Mouse (Mus musculus): ENCODE results near the gene Pde2a. TPM values are rescaled to one million over a fixed set of nuclear protein-coding genes. Genes with fewer than 3 reads are reported as not detected.

Gene Pde2a
- total RNA-seq, 2 experiments from 2014 or later, result 17.6 to 22.7 TPM

DNA sequence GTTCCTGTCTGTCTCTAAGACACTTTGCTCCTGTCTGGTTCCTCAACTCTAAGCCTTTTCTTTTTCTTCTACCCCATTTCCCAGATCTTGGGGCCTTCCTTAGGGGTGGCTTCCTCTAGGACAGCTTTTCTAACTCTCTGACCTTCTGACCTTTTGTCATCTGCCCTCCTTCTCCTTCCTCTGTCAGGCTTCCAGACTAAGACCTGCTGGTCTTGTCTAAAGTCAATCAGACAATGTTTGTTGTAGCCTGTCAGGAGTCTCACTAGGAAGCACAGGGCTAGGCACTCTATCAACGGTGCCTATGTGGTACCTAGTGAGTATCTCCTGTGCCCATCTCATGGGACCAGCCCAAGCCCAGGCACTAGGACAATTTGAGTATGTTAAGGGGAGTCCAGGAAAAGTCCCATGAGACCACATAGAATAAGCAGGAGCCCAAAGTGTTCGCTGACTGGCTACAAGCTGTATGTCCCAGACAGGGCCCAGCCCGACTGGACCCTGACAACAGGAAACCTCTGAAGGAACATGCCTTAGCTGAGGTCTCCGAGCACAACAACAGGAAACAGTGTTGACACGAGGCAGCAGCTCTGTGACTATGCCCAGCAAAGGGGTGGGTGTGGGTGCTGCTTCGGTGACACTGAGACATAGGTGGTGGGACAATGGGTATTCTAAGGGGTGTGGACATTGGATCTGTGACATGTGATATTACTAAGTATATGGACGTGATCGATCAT lies 44.5 kb downstream of the Pde2a start:
- intact Hi-C loops (cut with DNase I), result no loop called here
- no peak for DNase-seq

DNA sequence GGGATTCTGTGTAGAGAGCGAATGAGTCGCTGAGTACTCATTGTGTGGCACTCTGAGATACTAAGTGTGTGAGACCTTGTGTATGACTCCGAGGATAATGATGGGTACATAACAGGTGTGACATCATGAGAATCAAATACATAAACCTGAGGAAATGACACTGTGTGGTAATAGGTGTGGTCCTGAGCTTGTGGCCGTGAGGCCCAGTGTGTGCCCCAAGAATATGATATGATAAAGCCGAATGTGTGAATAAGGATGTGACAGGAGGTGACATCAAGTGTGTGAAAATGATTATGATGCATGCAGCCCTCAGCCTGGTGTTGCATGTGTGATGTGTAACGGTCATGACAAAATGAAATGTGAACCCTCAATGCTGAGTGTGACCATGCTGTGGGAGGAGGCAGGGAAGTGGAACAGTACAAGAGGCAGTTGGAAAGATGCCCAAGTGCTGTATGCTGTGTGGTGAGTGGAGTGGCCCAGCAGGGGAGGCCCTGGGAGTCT lies 45.1 kb downstream of the Pde2a start:
- DNase-seq, result no peak
- intact Hi-C loops (cut with DNase I), result no loop called here

- intact Hi-C loops (cut with DNase I), result no loop called here
- no peak for DNase-seq
Observed at GRCm38 (mm10) chr7:101471423-101471822, 49.9 kb downstream of the Pde2a start.

GRCm38 (mm10) chr7:101471968-101472480 lies 50.5 kb downstream of the Pde2a start:
- intact Hi-C loops (cut with DNase I), result no loop called here
- no peak for DNase-seq

DNA sequence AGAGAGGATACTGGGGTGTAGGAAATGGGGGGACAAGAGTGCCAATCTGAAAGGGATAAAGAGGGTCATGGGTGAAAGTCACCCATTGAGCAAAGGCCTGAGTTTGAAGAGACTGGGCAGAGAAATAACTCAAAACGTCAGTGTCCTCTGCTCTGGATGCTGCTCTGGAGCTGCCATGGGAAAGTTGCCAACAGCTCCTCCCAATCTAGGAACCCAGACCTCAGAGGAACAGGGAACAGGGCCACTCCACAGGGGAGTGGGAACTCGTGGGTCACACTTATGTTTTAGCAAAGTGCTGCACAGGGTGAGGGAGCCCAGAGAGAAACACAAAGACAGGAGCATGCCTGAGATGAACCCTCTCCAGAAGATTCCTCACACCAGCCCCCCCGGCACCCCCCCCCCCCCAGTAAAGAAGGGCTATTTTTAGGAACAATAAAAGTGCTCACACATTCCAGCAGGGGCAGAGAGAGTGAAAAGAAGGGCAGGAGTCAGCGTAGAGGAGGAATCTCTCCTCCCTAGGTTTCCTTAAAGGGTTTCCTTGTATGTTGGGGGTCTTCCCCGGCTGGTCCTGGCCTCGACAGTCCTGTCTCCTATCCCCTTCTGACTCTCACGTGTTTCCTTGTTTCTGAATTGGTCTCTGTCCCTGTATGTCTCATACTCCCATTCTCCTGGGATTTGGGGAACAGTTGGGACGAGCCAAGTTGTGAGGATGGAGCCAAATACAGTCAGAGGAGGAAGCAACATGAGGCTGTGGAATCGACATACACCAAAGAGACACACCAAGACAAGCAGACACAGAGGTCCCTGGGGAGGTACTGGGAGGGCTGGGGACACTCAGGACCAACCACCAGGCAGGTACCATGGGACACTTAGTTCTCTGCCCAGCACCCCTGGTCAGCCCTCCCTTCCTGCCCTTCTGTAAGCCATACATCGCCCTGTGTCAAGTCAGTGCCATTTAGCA lies 51.4 kb downstream of the Pde2a start:
- peak in 1 of 2 experiments; percentile 38 for DNase-seq
- intact Hi-C loops (cut with DNase I), result no loop called here

DNA sequence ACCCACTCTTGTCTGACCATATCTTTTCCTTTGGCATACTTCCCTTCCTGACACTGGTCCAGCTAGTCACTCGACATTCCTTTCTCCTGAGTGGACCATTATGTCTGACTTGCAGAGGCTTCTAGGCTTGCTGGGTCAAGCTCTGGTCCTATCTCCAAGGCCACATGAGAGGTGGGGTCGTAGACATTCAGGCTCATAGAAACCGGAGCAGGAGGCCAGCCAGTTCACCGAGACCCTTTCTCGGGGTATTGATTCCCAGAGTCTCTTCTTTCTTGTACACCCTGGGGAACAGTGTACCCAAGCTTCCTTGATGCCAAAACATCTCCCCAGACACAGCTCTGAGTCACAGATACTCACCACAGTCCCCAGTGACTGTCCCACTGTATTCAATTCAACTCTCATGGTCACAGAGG lies 52.9 kb downstream of the Pde2a start:
- no peak for DNase-seq
- intact Hi-C loops (cut with DNase I), result no loop called here

DNA sequence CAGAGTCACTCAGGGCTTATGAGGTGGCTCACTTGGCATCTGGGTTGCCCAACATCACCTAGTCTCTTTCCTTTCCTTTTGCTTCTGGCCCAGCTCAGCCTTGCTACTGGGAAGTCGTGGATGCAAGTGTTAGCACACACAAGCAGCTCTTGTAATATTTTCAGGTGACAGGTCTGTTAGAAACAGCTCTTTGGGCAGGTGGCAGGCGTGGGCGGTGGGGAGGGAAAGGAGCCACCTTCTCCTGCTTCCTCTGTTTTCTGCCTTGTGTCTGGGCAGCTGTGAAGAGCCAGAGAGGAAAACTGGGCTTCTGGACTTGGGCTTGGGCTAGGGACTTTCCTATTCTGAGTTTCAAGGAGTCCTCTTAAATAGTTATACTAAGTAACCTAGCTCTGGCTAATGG lies 54.5 kb downstream of the Pde2a start:
- intact Hi-C loops (cut with DNase I), result no loop called here
- DNase-seq, result no peak

- intact Hi-C loops (cut with DNase I), result no loop called here
- DNase-seq, result no peak
Observed at GRCm38 (mm10) chr7:101476493-101476892, 55.0 kb downstream of the Pde2a start.

DNA sequence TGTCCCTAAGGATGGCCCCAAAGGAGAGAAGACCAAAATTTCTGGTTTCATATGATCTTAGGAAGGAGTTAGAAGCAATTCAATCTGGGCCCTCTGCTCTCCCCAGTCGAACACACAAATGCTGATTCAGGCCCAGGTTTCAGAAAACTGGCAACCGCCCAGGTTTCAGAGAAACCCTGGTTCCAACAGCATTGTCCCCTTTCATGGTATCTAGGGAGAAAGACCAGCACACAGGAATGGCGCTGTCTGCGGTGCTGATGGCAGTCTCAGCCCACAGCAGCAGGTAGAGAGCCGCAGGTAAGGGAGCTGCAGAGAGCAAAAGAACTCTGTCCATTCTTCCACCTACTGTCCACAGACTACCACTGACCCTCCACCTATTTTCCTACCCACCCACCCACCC lies 55.7 kb downstream of the Pde2a start:
- intact Hi-C loops (cut with DNase I), result no loop called here
- DNase-seq, result no peak

- intact Hi-C loops (cut with DNase I), result no loop called here
- no peak for DNase-seq
Observed at GRCm38 (mm10) chr7:101478099-101478498, 56.6 kb downstream of the Pde2a start.

DNA sequence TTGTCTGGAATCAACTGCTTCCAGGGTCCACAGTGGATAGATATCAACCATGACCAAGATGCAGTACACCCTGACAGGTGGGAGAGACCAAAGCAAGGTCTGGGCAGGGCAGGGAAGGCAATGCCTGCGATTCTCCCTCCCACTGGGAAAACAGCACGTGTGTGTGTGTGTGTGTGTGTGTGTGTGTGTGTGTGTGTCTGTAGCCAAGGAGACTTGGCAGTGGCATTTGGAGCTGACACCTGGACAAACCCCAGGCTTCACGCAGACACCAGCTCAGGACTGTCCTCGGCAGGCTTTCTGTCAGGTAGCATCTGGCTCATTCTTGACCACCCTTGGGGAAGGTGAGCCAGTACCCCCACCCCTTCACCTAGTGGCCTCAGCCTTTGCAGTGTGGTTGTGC lies 58.4 kb downstream of the Pde2a start:
- intact Hi-C loops (cut with DNase I), result no loop called here
- DNase-seq, result no peak

- no peak for DNase-seq
Observed at GRCm38 (mm10) chr7:101480671-101481070, 59.2 kb downstream of the Pde2a start.

GRCm38 (mm10) chr7:101481872-101482498 lies 60.5 kb downstream of the Pde2a start:
- DNase-seq, result no peak
- intact Hi-C loops (cut with DNase I), result no loop called here

More at GRCm38 (mm10) chr7:101480671-101481070, 59.2 kb downstream of the Pde2a start:
- intact Hi-C loops (cut with DNase I), result no loop called here

- no peak for DNase-seq
- intact Hi-C loops (cut with DNase I), result no loop called here
Observed at GRCm38 (mm10) chr7:101482499-101483081, 61.1 kb downstream of the Pde2a start.

DNA sequence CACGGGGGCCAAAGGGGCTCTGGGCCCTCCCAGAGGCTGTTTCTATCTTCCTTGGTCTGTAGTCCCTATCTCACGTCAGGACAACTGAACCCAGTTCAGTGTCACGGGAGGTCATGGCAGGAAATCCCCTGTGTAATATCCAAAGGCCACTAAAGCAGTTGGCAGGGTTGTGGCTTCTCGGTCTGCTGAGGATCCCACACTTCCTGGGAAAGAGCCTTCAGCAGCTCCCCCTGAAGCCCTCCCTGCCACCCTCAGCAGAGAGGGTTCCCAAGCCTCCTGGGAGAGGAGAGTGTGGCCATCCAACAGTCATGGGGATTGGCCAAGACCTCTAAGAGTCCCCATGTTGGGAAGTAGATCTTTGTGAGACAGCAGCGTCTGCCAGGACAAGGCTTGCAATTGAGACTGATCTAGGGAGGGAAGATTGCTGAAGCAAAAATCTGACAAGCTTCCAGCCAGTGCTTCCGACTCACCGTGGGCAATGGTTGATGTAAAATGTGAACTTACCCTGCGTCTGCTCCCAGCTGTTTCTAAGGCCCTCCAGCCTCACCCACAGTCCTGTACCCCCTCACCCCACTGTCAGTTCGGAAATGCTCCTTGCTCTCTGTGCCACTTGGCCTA lies 62.1 kb downstream of the Pde2a start:
- intact Hi-C loops (cut with DNase I), result no loop called here
- DNase-seq, result no peak

DNA sequence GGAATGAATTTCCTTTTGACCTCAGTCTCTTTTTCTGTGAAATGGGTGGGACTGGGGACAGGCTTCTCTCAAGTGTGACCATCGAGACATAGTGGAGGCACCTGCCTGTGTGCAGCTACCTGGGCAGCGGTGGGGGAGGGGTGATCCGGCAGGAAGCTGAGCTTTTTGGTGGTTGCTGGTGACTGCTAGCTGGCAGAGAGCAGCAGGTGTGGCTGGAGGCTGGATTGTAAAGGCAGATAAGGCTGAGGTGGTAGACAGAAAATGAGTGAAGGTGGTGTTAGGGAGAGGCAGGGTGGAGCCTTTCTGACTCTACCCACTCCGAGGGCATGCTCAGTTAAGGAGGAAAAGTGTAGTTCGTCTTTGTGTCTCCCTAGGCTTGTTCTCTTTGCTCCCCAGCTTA lies 65.6 kb downstream of the Pde2a start:
- no peak for DNase-seq
- intact Hi-C loops (cut with DNase I), result no loop called here

GRCm38 (mm10) chr7:101490952-101491351 lies 69.5 kb downstream of the Pde2a start:
- intact Hi-C loops (cut with DNase I), result no loop called here
- DNase-seq, result no peak

GRCm38 (mm10) chr7:101498385-101498784 lies 76.9 kb downstream of the Pde2a start:
- no peak for DNase-seq
- intact Hi-C loops (cut with DNase I), result no loop called here

- intact Hi-C loops (cut with DNase I), result no loop called here
- no peak for DNase-seq
Observed at GRCm38 (mm10) chr7:101499251-101499650, 77.8 kb downstream of the Pde2a start.

DNA sequence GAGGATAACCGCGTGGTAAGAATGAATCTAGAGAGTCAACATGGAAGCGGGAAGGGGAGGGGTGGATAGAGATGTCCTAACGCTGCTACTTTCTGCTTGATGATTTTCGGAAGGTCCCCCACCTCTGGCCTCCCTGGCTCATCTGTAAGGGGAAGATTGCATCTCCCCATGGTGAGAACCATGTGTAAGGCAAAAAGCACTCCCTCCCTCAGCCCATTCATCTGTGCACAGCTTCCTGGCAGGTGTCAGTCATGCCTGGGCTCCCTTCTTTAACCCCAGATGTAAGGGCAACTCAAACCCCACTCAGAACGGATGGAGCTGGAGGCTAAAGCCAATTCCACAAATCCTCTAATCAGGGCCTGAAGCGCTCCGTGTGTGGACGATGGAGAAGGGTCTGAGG lies 78.2 kb downstream of the Pde2a start:
- intact Hi-C loops (cut with DNase I), result no loop called here
- no peak for DNase-seq

All from gastrocnemius, postnatal 36 days (tissue).